Mouse (Mus musculus): Measurements from ENCODE around the gene Usp22. TPM values are rescaled to one million over a fixed set of nuclear protein-coding genes. Genes with fewer than 3 reads are reported as not detected.
"Not testable (repeated sequence)": the region's sequence is repeated elsewhere in the genome, so short reads cannot be mapped to it uniquely, and the experiment has no call there.

Gene Usp22
- total RNA-seq, 2 experiments from 2014 or later, result 107 to 109 TPM

GRCm38 (mm10) chr11:61145551-61145950 is 29.3 kb downstream of the Usp22 start:
- no peak for DNase-seq (ENCODE audit: low spot score in 2 of 2)

- DNase-seq (ENCODE audit: low spot score in 2 of 2), result no peak
Observed at GRCm38 (mm10) chr11:61143564-61144469, 31.0 kb downstream of the Usp22 start.

GRCm38 (mm10) chr11:61142941-61143530 is 31.8 kb downstream of the Usp22 start:
- no peak for DNase-seq (ENCODE audit: low spot score in 2 of 2)

- DNase-seq (ENCODE audit: low spot score in 2 of 2), result no peak
Observed at GRCm38 (mm10) chr11:61142262-61142661, 32.6 kb downstream of the Usp22 start.

- no peak for DNase-seq (ENCODE audit: low spot score in 2 of 2)
Observed at GRCm38 (mm10) chr11:61141693-61142092, 33.2 kb downstream of the Usp22 start.

GRCm38 (mm10) chr11:61132943-61133342 is 41.9 kb downstream of the Usp22 start:
- no peak for DNase-seq (ENCODE audit: low spot score in 2 of 2)

- not testable (repeated sequence) for DNase-seq (ENCODE audit: low spot score in 2 of 2)
Observed at GRCm38 (mm10) chr11:61130646-61131045, 44.2 kb downstream of the Usp22 start.

- DNase-seq (ENCODE audit: low spot score in 2 of 2), result no peak
Observed at GRCm38 (mm10) chr11:61129305-61129704, 45.5 kb downstream of the Usp22 start.

- no peak for DNase-seq (ENCODE audit: low spot score in 2 of 2)
Observed at GRCm38 (mm10) chr11:61127421-61128055, 47.3 kb downstream of the Usp22 start.

GRCm38 (mm10) chr11:61126606-61127355 is 48.1 kb downstream of the Usp22 start, which contains the start of gene Tnfrsf13b:
TSS of gene Tnfrsf13b (plus strand) at chr11:61126755.
- no peak for DNase-seq (ENCODE audit: low spot score in 2 of 2)

- no peak for DNase-seq (ENCODE audit: low spot score in 2 of 2)
Observed at GRCm38 (mm10) chr11:61125970-61126369, 48.9 kb downstream of the Usp22 start.

GRCm38 (mm10) chr11:61123886-61124285 is 51.0 kb downstream of the Usp22 start:
- DNase-seq (ENCODE audit: low spot score in 2 of 2), result no peak

- no peak for DNase-seq (ENCODE audit: low spot score in 2 of 2)
Observed at GRCm38 (mm10) chr11:61122769-61123288, 52.0 kb downstream of the Usp22 start.

- no peak for DNase-seq (ENCODE audit: low spot score in 2 of 2)
Observed at GRCm38 (mm10) chr11:61122283-61122768, 52.5 kb downstream of the Usp22 start.

GRCm38 (mm10) chr11:61119996-61120583 is 54.8 kb downstream of the Usp22 start:
- DNase-seq (ENCODE audit: low spot score in 2 of 2), result no peak

- no peak for DNase-seq (ENCODE audit: low spot score in 2 of 2)
Observed at GRCm38 (mm10) chr11:61116226-61116625, 58.6 kb downstream of the Usp22 start.

- no peak for DNase-seq (ENCODE audit: low spot score in 2 of 2)
Observed at GRCm38 (mm10) chr11:61112323-61112995, 62.4 kb downstream of the Usp22 start.

- no peak for DNase-seq (ENCODE audit: low spot score in 2 of 2)
Observed at GRCm38 (mm10) chr11:61111472-61111871, 63.4 kb downstream of the Usp22 start.

GRCm38 (mm10) chr11:61110928-61111327 is 63.9 kb downstream of the Usp22 start:
- no peak for DNase-seq (ENCODE audit: low spot score in 2 of 2)

GRCm38 (mm10) chr11:61110113-61110512 is 64.7 kb downstream of the Usp22 start:
- no peak for DNase-seq (ENCODE audit: low spot score in 2 of 2)

Data from adrenal gland, postnatal 4 days (tissue).